16 mouse cellular contexts compared by ENCODE assay signal in the genomic region with DNA sequence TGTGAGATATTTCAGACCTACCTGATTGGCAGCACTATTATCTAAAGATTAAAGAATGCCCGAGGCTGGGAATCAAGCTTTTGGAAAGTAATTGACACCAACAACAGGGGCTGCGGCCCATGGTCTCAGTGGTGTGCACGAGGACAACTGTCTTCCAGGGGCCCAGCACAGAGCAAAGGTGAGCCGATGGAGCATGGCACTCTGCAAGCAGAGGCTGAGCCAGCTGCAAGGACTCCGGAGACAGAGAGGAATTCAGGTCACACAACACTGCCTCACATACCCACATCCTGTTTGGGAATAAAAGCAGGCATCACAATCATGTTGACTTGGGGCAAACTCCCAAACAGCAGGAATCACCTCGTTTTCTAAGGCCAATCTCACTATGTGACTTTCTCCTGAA. TPM values are rescaled to one million over a fixed set of nuclear protein-coding genes. Genes with fewer than 3 reads are reported as not detected.
DNase-seq lines count a peak whose midpoint lies in the region; TF ChIP-seq lines count a peak whose summit lies in the region.
"Had no signal": no experiment of that assay in that cellular context is flagged by ENCODE, and none has a peak within 500 bp of the region (broad histone marks: within the 10 kb centered on the region; RNA-seq: fewer than 3 reads in every experiment).

No protein-coding gene starts in this region.

- no peak overlapping the region for H3K4me3 ChIP-seq in gastrocnemius, adult 2 months
- H3K4me3 ChIP-seq: heart, embryonic 13.5 days had no signal

- no peak for TF ChIP-seq CTCF in gastrocnemius, adult 2 months (IDR thresholded peaks at IDR 0.05)

- intact Hi-C loops in gastrocnemius, adult 2 months (cut with DNase I): no loop called here

- no peak overlapping the region for H3K27ac ChIP-seq in gastrocnemius, adult 2 months
- H3K27ac ChIP-seq: heart, embryonic 13.5 days had no signal

- peak; percentile 25 for DNase-seq in embryo, embryonic 10 days (ENCODE audit: low spot score)
- DNase-seq in embryo, embryonic 11 days: no peak
- DNase-seq in kidney, adult 9 months: peak; percentile 21
- DNase-seq in kidney, postnatal 10 days: no peak
- DNase-seq in kidney, postnatal 14 days: peak; percentile 27
- DNase-seq in thymus, postnatal 25 days: peak; percentile 32
- no peak for DNase-seq in gastrocnemius, adult 2 months
- no peak for DNase-seq in testis, postnatal 10 days (ENCODE audit: low spot score)
- DNase-seq: adrenal gland, postnatal 10 days; cerebellum, postnatal 10 days; gastrocnemius, postnatal 10 days; heart, adult 11 months; lung, adult 18-20 months; lung, postnatal 14 days; spleen, adult 18-20 months had no signal

RNA-seq across cellular contexts. Expression of a gene that starts 5.5 kb away (rescaled TPM):
- total RNA-seq in gastrocnemius, adult 2 months (2021): 1 to 10 TPM; 1.9 to 2.0 TPM

Comparison
In these comparisons a context has a peak if more than half of its experiments do, and no peak if none do; other contexts are left out.
1. DNase-seq: peak in embryo, embryonic 10 days (single experiment), kidney, adult 9 months (single experiment), kidney, postnatal 14 days (single experiment) and thymus, postnatal 25 days (single experiment); none in embryo, embryonic 11 days (single experiment), kidney, postnatal 10 days (single experiment), gastrocnemius, adult 2 months (single experiment) and testis, postnatal 10 days (single experiment).